Mouse (Mus musculus) cerebellum, adult 9-11 months (tissue): ENCODE data around the gene 5530401A14Rik.
A peak's percentile ranks its signal among the peaks of the same experiment; 100 is the strongest.

Experiments used
- DNase-seq: peaks from one replicate; pipeline ENCODE4 v3.0.0; 2022

Gene 5530401A14Rik

GRCm38 (mm10) chr11:81937516-81937915 is 77.0 kb downstream of the 5530401A14Rik start:
- DNase-seq, result no peak

- DNase-seq, result peak; percentile 2
These were observed 80.5 kb downstream of the 5530401A14Rik start for GRCm38 (mm10) chr11:81940988-81941387.

DNA sequence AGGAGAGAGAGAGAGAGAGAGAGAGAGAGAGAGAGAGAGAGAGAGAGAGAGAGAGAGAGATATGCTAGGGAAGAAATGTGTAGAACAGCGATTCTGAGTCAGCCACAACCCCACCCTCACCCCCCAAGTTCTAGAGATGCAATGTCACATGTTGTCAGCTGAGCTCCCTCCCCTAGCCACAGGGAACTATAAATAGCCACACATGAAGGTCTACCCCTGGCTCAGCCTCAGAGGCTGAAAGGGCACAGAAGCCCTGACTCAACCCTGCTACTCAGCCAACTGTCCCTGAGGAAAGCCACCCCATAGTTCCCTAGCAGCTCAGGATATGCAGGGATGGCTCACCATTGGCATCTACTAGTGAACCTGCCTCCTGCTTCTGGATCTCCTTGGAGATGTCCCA is 81.7 kb downstream of the 5530401A14Rik start:
- DNase-seq, result no peak
